Mouse (Mus musculus) naive thymus-derived CD4-positive, alpha-beta T cell, adult 5 months (primary cell): ENCODE data around the gene Fam3c. TPM values are rescaled to one million over a fixed set of nuclear protein-coding genes. Genes with fewer than 3 reads are reported as not detected.

ENCODE experiments used
- polyA plus RNA-seq: library from polyadenylated mRNA; unstranded; fragments of 100-300 nt; shearing (Covaris generic); gene quantifications from one replicate; pipeline ENCODE4 v1.2.1, GENCODE M21; 2017

Fam3c gene
- 166 TPM for polyA plus RNA-seq

GRCm38 (mm10) chr6:22356086-22356507 lies at the start of gene Fam3c:
Fam3c (minus strand) TSS chr6:22356243.

DNA sequence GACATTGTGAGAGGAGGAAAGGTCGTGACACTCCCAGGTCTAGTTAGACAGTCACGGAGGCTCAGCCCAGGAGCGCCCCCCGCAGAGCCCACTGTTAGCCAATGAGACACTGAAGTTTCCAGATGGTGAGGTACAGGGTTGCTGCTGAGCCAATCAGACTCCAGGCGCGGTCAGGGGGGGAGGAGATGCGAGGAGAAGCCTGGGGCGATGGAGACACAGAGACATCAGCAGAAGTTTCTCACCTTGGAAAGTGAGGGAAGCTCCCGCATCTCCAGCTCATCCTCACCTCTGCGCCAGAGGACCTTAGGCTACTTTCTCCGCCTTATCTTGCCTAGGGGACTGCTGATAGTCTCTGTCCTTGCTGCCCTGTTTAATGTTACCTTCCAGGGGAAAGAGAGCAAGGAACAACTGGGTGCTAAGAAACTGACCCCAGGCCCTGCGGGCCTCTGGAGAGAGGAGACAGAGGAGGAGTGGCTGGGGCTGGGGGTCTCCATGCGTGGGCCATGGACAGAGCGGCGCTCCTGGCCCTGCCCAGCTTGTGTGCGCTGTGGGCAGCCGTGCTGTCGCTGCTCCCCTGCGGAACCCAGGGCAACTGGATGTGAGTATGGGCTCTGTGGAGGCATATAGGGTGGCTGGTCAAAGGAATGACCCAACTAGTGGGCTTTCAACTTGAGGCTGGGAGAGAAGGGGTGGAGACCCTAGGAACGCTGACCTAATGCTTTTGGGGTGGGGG lies 67.9 kb downstream of the Fam3c start, which contains the start of gene Wnt16:
Gene Wnt16, plus strand, starts transcription at position 224 of the 733 bp plus-strand sequence.

Other genes with a start within 250 kb of the Fam3c start
- not detected for gene Wnt16, start 68.0 kb downstream of the Fam3c start, polyA plus RNA-seq